13 mouse cellular contexts compared by ENCODE assay signal in genomic region chr16:91462644-91463043, GRCm38 (mm10). TPM values are rescaled to one million over a fixed set of nuclear protein-coding genes. Genes with fewer than 3 reads are reported as not detected.
DNase-seq lines count a peak whose midpoint lies in the region; ATAC-seq and TF ChIP-seq lines count a peak whose summit lies in the region.
"Had no signal": no experiment of that assay in that cellular context is flagged by ENCODE, and none has a peak within 500 bp of the region (broad histone marks: within the 10 kb centered on the region; RNA-seq: fewer than 3 reads in every experiment).

No protein-coding gene starts in this region.

- H3K4me3 ChIP-seq in heart, adult 2 months: no peak overlapping the region
- H3K4me3 ChIP-seq in heart, embryonic 12.5 days: no peak overlapping the region
- H3K4me3 ChIP-seq in bone marrow macrophage, adult 2 months (ENCODE audit: insufficient read depth, low read length): no peak overlapping the region
- no peak overlapping the region for H3K4me3 ChIP-seq in liver, embryonic 13.5 days (replicated peaks)
- H3K4me3 ChIP-seq in intestine, embryonic 15.5 days (replicated peaks): no peak overlapping the region
- no peak overlapping the region for H3K4me3 ChIP-seq in hindbrain, embryonic 10.5 days
- H3K4me3 ChIP-seq: myocyte had no signal

- no peak overlapping the region for H3K9ac ChIP-seq in heart, adult 2 months (ENCODE audit: low read depth, low read length)
- H3K9ac ChIP-seq in heart, embryonic 12.5 days: no peak overlapping the region
- peak overlapping the region; percentile 50 for H3K9ac ChIP-seq in liver, embryonic 13.5 days
- no peak overlapping the region for H3K9ac ChIP-seq in intestine, embryonic 15.5 days

- H3K27ac ChIP-seq in heart, adult 2 months: peak overlapping the region; percentile 72
- no peak overlapping the region for H3K27ac ChIP-seq in heart, embryonic 12.5 days (ENCODE audit: poor library complexity, severe bottlenecking)
- peak overlapping the region; percentile 99 for H3K27ac ChIP-seq in bone marrow macrophage, adult 2 months (ENCODE audit: insufficient read depth, low read depth, low read length)
- peak overlapping the region; percentile 97 for H3K27ac ChIP-seq in liver, embryonic 13.5 days
- no peak overlapping the region for H3K27ac ChIP-seq in intestine, embryonic 15.5 days
- no peak overlapping the region for H3K27ac ChIP-seq in hindbrain, embryonic 10.5 days

- ATAC-seq in heart, embryonic 12.5 days (ENCODE audit: insufficient number of reproducible peaks, low FRiP score): no peak
- no peak for ATAC-seq in liver, embryonic 13.5 days (ENCODE audit: low read depth)
- ATAC-seq in intestine, embryonic 15.5 days: no peak
- ATAC-seq: hindbrain, embryonic 16.5 days had no signal

- WGBS in heart, adult 2 months: 56% methylated on average over 3 of the region's 3 CpGs
- WGBS in heart, embryonic 12.5 days: 36% methylated on average over 3 of the region's 3 CpGs
- WGBS in liver, embryonic 13.5 days (ENCODE audit: insufficient replicate concordance): 79% methylated on average over 3 of the region's 3 CpGs
- WGBS in intestine, embryonic 15.5 days: 72% methylated on average over 3 of the region's 3 CpGs
- 74% methylated on average over 3 of the region's 3 CpGs for WGBS in hindbrain, embryonic 10.5 days

- H3K27me3 ChIP-seq in heart, adult 2 months (ENCODE audit: control insufficient read depth, insufficient read depth, low read length): no peaks in the 10 kb centered on the region
- no peaks in the 10 kb centered on the region for H3K27me3 ChIP-seq in heart, embryonic 12.5 days (replicated peaks)
- H3K27me3 ChIP-seq in liver, embryonic 13.5 days: no peaks in the 10 kb centered on the region
- H3K27me3 ChIP-seq in intestine, embryonic 15.5 days (replicated peaks): no peaks in the 10 kb centered on the region
- no peaks in the 10 kb centered on the region for H3K27me3 ChIP-seq in hindbrain, embryonic 10.5 days (ENCODE audit: insufficient read depth, poor library complexity, severe bottlenecking)

- no peak for TF ChIP-seq POLR2A in heart, adult 2 months (IDR thresholded peaks at IDR 0.05; ENCODE audit: insufficient read depth, low read depth, low read length)
- TF ChIP-seq POLR2A in bone marrow macrophage, adult 2 months (IDR thresholded peaks at IDR 0.05; ENCODE audit: borderline replicate concordance, low read depth, low read length): no peak

- TF ChIP-seq EP300 in heart, adult 2 months (IDR thresholded peaks at IDR 0.05; ENCODE audit: insufficient read depth, low read depth, low read length): 0 out of 2 replicates have a peak, but pooled peaks have one; percentile 28

- H3K4me2 ChIP-seq in heart, embryonic 12.5 days: no peak overlapping the region
- H3K4me2 ChIP-seq in liver, embryonic 13.5 days: peak overlapping the region; percentile 18; the same call in 1 of the 2 replicates
- H3K4me2 ChIP-seq in intestine, embryonic 15.5 days (replicated peaks): no peak overlapping the region

- no peaks in the 10 kb centered on the region for H3K36me3 ChIP-seq in heart, adult 2 months (ENCODE audit: control insufficient read depth, insufficient read depth, low read length)
- H3K36me3 ChIP-seq in heart, embryonic 12.5 days: no peaks in the 10 kb centered on the region
- H3K36me3 ChIP-seq in liver, embryonic 13.5 days: peaks cover 3% of the 10 kb centered on the region; the same call in 1 of the 2 replicates
- no peaks in the 10 kb centered on the region for H3K36me3 ChIP-seq in intestine, embryonic 15.5 days
- no peaks in the 10 kb centered on the region for H3K36me3 ChIP-seq in hindbrain, embryonic 10.5 days

- peak; percentile 52 to 63 for DNase-seq in heart, adult 2 months
- DNase-seq in heart, postnatal 10 days: peak; percentile 60 to 62
- DNase-seq in liver, embryonic 13.5 days: no peak
- DNase-seq in cerebellum, adult 9-11 months: no peak
- DNase-seq in hindbrain, embryonic 10.5 days (ENCODE audit: low spot score): no peak
- DNase-seq: embryo, embryonic 11 days; retina, postnatal 1 day; thymus, postnatal 25 days had no signal

- TF ChIP-seq CTCF in heart, adult 2 months (IDR thresholded peaks at IDR 0.05): no peak
- TF ChIP-seq CTCF in bone marrow macrophage, adult 2 months (IDR thresholded peaks at IDR 0.05; ENCODE audit: low read depth, low read length): no peak

- intact Hi-C loops in heart, adult 2 months (cut with DNase I): loop anchor here (5.0 kb wide), 1 partner anchor 55 kb away; the partner anchor contains the start of gene Il10rb
- intact Hi-C loops in heart, postnatal 10 days (cut with DNase I): no loop called here

- no peaks in the 10 kb centered on the region for H3K9me3 ChIP-seq in heart, embryonic 12.5 days (replicated peaks)
- H3K9me3 ChIP-seq in liver, embryonic 13.5 days (replicated peaks): no peaks in the 10 kb centered on the region
- H3K9me3 ChIP-seq in intestine, embryonic 15.5 days: no peaks in the 10 kb centered on the region
- no peaks in the 10 kb centered on the region for H3K9me3 ChIP-seq in hindbrain, embryonic 10.5 days

- peaks cover 7% of the 10 kb centered on the region for H3K4me1 ChIP-seq in heart, adult 2 months (ENCODE audit: control insufficient read depth, insufficient read depth, low read length)
- H3K4me1 ChIP-seq in heart, embryonic 12.5 days (replicated peaks): peaks cover 28% of the 10 kb centered on the region
- H3K4me1 ChIP-seq in bone marrow macrophage, adult 2 months (ENCODE audit: control insufficient read depth, insufficient read depth, low read length): peaks cover 37% of the 10 kb centered on the region
- H3K4me1 ChIP-seq in liver, embryonic 13.5 days (replicated peaks): peaks cover 76% of the 10 kb centered on the region
- no peaks in the 10 kb centered on the region for H3K4me1 ChIP-seq in intestine, embryonic 15.5 days (replicated peaks)
- H3K4me1 ChIP-seq in hindbrain, embryonic 10.5 days (replicated peaks): peaks cover 32% of the 10 kb centered on the region

- H3K79me2 ChIP-seq in heart, adult 2 months (replicated peaks; ENCODE audit: control insufficient read depth, insufficient read depth, low read length): no peaks in the 10 kb centered on the region

RNA-seq across cellular contexts. Expression of gene Ifnar1, which starts 22.4 kb away (rescaled TPM):
- total RNA-seq in heart, adult 2 months (2021): 10 to 100 TPM; 23.6 to 24.0 TPM
- 12.5 and 20.2 TPM in 2 replicates for polyA plus RNA-seq in heart, adult 2 months (2012; rRNA removed)
- 40.0 and 40.1 TPM in 2 replicates for polyA plus RNA-seq in heart, embryonic 12.5 days (2016; fragmentation: Nextera tagmentation; extraction: Ambion mirVana)
- 89.1 and 92.5 TPM in 2 replicates for polyA plus RNA-seq in bone marrow macrophage, adult 2 months (2012; ENCODE audit: insufficient read depth, insufficient read length, missing spikeins)
- 10 to 100 TPM; 46.6 to 58.9 TPM for total RNA-seq in heart, postnatal 10 days (2021)
- polyA plus RNA-seq in liver, embryonic 13.5 days (2015; fragmentation: Nextera tagmentation; extraction: Ambion mirVana): 18.0 and 19.1 TPM in 2 replicates
- polyA plus RNA-seq in intestine, embryonic 15.5 days (2015; fragmentation: Nextera tagmentation; extraction: Ambion mirVana): 40.1 and 42.0 TPM in 2 replicates
- 49.8 and 50.5 TPM in 2 replicates for polyA plus RNA-seq in hindbrain, embryonic 10.5 days (2016; fragmentation: Nextera tagmentation; extraction: Ambion mirVana)

RNA-seq across cellular contexts. Expression of gene Il10rb, which starts 56.7 kb away (rescaled TPM):
- 100 to 1,000 TPM in 1 of 2 experiments, 10 to 100 TPM in 1; 98.2 to 122 TPM for total RNA-seq in heart, adult 2 months (2021)
- 136 and 182 TPM in 2 replicates for polyA plus RNA-seq in heart, adult 2 months (2012; rRNA removed)
- 40.1 and 42.6 TPM in 2 replicates for polyA plus RNA-seq in heart, embryonic 12.5 days (2016; fragmentation: Nextera tagmentation; extraction: Ambion mirVana)
- polyA plus RNA-seq in bone marrow macrophage, adult 2 months (2012; ENCODE audit: insufficient read depth, insufficient read length, missing spikeins): 345 and 358 TPM in 2 replicates
- total RNA-seq in heart, postnatal 10 days (2021): 100 to 1,000 TPM in 1 of 2 experiments, 10 to 100 TPM in 1; 82.7 to 101 TPM
- polyA plus RNA-seq in liver, embryonic 13.5 days (2015; fragmentation: Nextera tagmentation; extraction: Ambion mirVana): 25.0 and 28.1 TPM in 2 replicates
- polyA plus RNA-seq in intestine, embryonic 15.5 days (2015; fragmentation: Nextera tagmentation; extraction: Ambion mirVana): 64.8 and 74.4 TPM in 2 replicates
- 7.1 and 8.6 TPM in 2 replicates for polyA plus RNA-seq in hindbrain, embryonic 10.5 days (2016; fragmentation: Nextera tagmentation; extraction: Ambion mirVana)

Comparison
In these comparisons a context has a peak if more than half of its experiments do, and no peak if none do; other contexts are left out.
1. H3K27ac ChIP-seq: peak in heart, adult 2 months (single experiment), bone marrow macrophage, adult 2 months (single experiment) and liver, embryonic 13.5 days (single experiment); none in heart, embryonic 12.5 days (single experiment), intestine, embryonic 15.5 days (single experiment) and hindbrain, embryonic 10.5 days (single experiment).
2. DNase-seq: peak in heart, adult 2 months (2 of 2) and heart, postnatal 10 days (2 of 2); none in liver, embryonic 13.5 days (single experiment), cerebellum, adult 9-11 months (single experiment) and hindbrain, embryonic 10.5 days (single experiment).